Mouse (Mus musculus): ENCODE data around the gene Gnb1. TPM values are rescaled to one million over a fixed set of nuclear protein-coding genes. Genes with fewer than 3 reads are reported as not detected.
"Not testable (repeated sequence)": the region's sequence is repeated elsewhere in the genome, so short reads cannot be mapped to it uniquely, and the experiment has no call there.

The Gnb1 gene
- polyA plus RNA-seq, 1 experiment from 2014 or later = 287 TPM

- in situ Hi-C loops (cut with MboI; ENCODE audit: low pct_unique_long_range_greater_than_20kb) = loop anchor here (10.0 kb wide), 1 partner anchor 95 kb away; no protein-coding TSS in a partner anchor
- no peak for DNase-seq (ENCODE audit: low read depth, low spot score)
- no peaks in the 10 kb centered on the region for H3K27me3 ChIP-seq
- ChIA-PET POLR2A (no interaction called here), CTCF (no interaction called here)
- ATAC-seq = no peak
- TF ChIP-seq CTCF (IDR thresholded peaks at IDR 0.05) = no peak
Measured at GRCm38 (mm10) chr4:155469590-155470262, 21.4 kb upstream of the Gnb1 start.

DNA sequence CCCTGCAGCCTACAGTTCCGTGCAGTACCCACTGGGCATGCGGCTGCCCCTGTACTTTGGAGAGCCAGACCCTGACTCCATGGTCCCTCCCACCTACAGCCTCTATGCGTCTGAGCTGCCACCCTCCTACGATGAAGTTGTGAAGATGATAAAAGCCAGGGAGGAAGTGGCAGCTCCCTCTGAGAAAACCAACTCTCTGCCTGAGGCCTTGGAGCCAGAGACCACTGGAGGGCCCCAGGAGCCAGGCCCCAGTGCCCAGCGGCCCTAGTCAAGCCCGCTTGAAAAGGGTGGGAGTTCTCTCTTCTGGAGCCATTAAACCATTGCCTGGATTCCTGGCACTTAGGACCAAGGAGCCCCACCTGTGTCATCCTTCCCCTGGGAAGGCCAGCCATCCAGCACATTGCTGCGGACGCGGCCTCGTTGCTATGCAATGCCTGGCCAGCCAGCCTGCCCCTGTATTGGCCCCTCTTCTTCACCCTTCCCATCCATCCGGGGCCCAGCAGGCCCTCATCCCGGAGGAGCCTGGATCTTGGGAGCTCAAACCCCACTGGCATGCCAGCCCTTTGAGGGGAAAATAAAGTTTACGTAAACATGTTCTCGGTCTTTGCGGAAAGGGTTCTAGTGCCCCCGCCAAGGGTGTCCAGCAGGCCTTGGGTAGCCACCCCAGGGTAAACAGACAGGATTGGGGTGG, 20.8 kb upstream of the Gnb1 start:
- POLR2A ChIA-PET = no interaction called here
- in situ Hi-C loops (cut with MboI; ENCODE audit: low pct_unique_long_range_greater_than_20kb) = no loop called here
- CTCF ChIA-PET = no interaction called here
- no peak for DNase-seq (ENCODE audit: low read depth, low spot score)
- ATAC-seq = no peak
- no peak for TF ChIP-seq CTCF (IDR thresholded peaks at IDR 0.05)
- H3K27me3 ChIP-seq = no peaks in the 10 kb centered on the region

DNA sequence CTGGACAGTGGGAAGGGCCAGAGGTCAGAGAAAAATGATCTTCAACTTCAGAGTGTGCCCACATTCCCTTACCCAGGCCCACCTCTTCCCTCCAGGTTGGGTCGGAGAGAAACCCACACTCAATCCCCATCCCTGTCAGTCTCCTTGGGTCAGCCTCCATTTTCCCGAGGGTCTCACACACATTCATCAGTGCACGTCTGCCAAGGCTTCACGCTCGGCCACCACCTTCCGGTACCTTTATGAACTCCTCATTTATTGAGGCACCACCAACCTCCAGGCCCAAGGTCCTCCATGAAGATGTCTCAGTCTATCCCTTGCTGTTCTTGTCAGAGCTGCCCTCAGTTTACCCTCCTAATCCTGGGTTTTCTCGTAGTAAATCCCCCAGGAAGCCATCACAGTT, 20.2 kb upstream of the Gnb1 start:
- CTCF ChIA-PET = no interaction called here
- in situ Hi-C loops (cut with MboI; ENCODE audit: low pct_unique_long_range_greater_than_20kb) = no loop called here
- ATAC-seq = no peak
- TF ChIP-seq CTCF (IDR thresholded peaks at IDR 0.05) = no peak
- POLR2A ChIA-PET = no interaction called here
- H3K27me3 ChIP-seq = no peaks in the 10 kb centered on the region
- no peak for DNase-seq (ENCODE audit: low read depth, low spot score)

DNA sequence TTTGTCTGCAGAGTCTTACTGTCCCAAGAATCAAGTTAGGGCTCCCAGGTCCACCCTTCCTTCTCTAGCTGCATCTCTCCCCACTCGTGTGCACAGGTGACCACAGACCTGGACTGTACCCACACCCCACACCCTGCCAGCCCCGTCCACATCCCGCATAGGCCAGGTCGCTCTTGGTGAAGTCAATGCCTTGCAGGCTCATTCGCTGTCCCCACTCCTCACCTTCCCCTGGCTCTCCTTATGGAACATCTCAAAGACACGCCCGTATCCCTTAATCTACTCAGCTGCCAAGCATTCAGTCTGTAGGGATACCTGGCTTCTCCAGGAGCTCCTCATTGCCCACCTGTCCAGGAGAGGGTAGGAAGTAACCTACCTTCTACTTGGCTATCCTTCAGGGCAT, 19.8 kb upstream of the Gnb1 start:
- ATAC-seq (no peak), DNase-seq (ENCODE audit: low read depth, low spot score) (no peak)
- in situ Hi-C loops (cut with MboI; ENCODE audit: low pct_unique_long_range_greater_than_20kb) = no loop called here
- ChIA-PET CTCF (no interaction called here), POLR2A (interaction anchor here (0.5 kb wide), 1 partner anchor 198 kb away, joined by 3 read pairs; no protein-coding TSS in a partner anchor)
- no peaks in the 10 kb centered on the region for H3K27me3 ChIP-seq
- TF ChIP-seq CTCF (IDR thresholded peaks at IDR 0.05) = no peak

- ATAC-seq (no peak), DNase-seq (ENCODE audit: low read depth, low spot score) (no peak)
- ChIA-PET CTCF (no interaction called here), POLR2A (interaction anchor here (0.6 to 0.8 kb wide), 2 partner anchors 101 to 327 kb away, joined by 3 to 4 read pairs; no protein-coding TSS in a partner anchor)
- TF ChIP-seq CTCF (IDR thresholded peaks at IDR 0.05) = no peak
- in situ Hi-C loops (cut with MboI; ENCODE audit: low pct_unique_long_range_greater_than_20kb) = no loop called here
- H3K27me3 ChIP-seq = no peaks in the 10 kb centered on the region
Measured at GRCm38 (mm10) chr4:155472716-155473290, 18.4 kb upstream of the Gnb1 start.

DNA sequence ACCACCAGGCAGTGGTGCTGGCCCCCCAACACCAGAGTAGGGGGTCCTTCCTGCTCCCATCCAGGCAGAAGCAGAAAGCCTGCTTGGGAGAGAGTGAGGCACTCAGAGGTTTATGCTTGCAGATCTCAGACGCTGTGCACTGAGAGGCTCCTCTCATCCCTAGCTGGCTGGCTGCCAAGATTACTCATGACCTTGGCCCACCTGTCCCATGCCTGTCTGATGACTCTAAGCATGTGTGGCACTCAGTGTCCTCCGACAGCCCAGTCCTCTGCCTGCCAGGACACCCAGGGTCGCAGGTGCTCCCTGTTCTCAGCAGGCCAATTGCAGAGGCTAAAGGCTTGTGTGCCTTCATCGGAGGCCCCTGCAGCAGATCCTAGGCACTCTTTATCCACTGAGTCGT, 17.8 kb upstream of the Gnb1 start:
- no peak for TF ChIP-seq CTCF (IDR thresholded peaks at IDR 0.05)
- in situ Hi-C loops (cut with MboI; ENCODE audit: low pct_unique_long_range_greater_than_20kb) = no loop called here
- CTCF ChIA-PET = no interaction called here
- DNase-seq (ENCODE audit: low read depth, low spot score) = no peak
- POLR2A ChIA-PET = interaction anchor here (0.6 to 0.8 kb wide), 2 partner anchors 102 to 327 kb away, joined by 3 to 4 read pairs; no protein-coding TSS in a partner anchor
- no peak for ATAC-seq
- H3K27me3 ChIP-seq = no peaks in the 10 kb centered on the region

DNA sequence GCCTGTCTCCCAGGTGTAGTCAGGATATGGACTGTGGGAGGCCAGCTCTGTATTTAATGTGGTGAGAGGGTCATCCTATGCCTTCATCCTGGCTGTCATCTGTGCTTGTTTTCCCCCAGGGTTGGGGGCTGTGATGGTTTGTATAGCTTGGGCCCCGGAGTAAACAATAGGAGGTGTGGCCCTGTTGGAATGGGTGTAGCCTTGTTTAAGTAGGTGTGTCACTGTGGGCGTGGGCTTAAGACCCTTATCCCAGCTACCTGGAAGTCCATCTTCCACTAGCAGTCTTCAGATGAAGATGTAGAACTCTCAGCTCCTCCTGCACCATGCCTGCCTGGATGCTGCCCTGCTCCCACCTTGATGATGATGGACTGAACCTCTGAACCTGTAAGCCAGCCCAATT, 17.4 kb upstream of the Gnb1 start:
- DNase-seq (ENCODE audit: low read depth, low spot score); POLR2A ChIA-PET; in situ Hi-C loops (cut with MboI; ENCODE audit: low pct_unique_long_range_greater_than_20kb); ATAC-seq; H3K27me3 ChIP-seq: not testable (repeated sequence)
- CTCF ChIA-PET = interaction anchor here (1.4 kb wide), 1 partner anchor 106 kb away, joined by 4 read pairs; no protein-coding TSS in a partner anchor

GRCm38 (mm10) chr4:155481381-155482124, 9.6 kb upstream of the Gnb1 start:
- no peaks in the 10 kb centered on the region for H3K27me3 ChIP-seq
- in situ Hi-C loops (cut with MboI; ENCODE audit: low pct_unique_long_range_greater_than_20kb) = loop anchor here (5.0 to 10.0 kb wide), 3 partner anchors 86 to 293 kb away; partner anchors contain the start of gene Vwa1
- CTCF ChIA-PET = interaction anchor here (0.6 to 2.3 kb wide), 7 partner anchors 54 to 222 kb away, joined by 3 to 15 read pairs (median 5); partner anchors contain the start of genes Nadk and Ssu72
- peak; percentile 90 for TF ChIP-seq CTCF (IDR thresholded peaks at IDR 0.05)
- DNase-seq (ENCODE audit: low read depth, low spot score) (no peak), ATAC-seq (no peak)
- POLR2A ChIA-PET = interaction anchor here (0.7 to 1.4 kb wide), 2 partner anchors 12 to 96 kb away, joined by 3 to 7 read pairs; no protein-coding TSS in a partner anchor

DNA sequence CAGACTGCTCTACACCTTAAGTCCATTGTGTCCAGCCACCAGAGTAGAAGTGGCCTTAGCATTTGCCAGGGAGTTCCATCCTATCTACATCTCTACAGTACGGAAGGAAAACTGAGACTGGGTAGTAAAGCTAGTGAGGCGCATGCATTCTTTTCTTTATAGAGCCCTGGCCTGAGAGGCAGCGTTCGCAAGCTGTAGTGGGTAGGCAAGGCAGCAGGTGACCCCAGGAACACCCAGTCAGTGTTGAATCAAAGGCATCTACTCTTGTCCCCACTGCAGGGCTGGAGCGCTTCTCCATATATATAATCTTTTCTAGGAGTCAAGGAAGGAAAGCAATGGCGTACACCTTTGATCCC, 9.1 kb upstream of the Gnb1 start:
- TF ChIP-seq CTCF (IDR thresholded peaks at IDR 0.05) = no peak
- CTCF ChIA-PET = interaction anchor here (1.1 to 2.3 kb wide), 7 partner anchors 47 to 222 kb away, joined by 3 to 15 read pairs (median 5); partner anchors contain the start of genes Nadk and Ssu72
- in situ Hi-C loops (cut with MboI; ENCODE audit: low pct_unique_long_range_greater_than_20kb) = loop anchor here (5.0 to 10.0 kb wide), 3 partner anchors 85 to 293 kb away; partner anchors contain the start of gene Vwa1
- POLR2A ChIA-PET = interaction anchor here (1.2 to 1.4 kb wide), 2 partner anchors 11 to 27 kb away, joined by 3 to 7 read pairs; no protein-coding TSS in a partner anchor
- H3K27me3 ChIP-seq = no peaks in the 10 kb centered on the region
- no peak for ATAC-seq
- no peak for DNase-seq (ENCODE audit: low read depth, low spot score)

Data from Patski (cell line).